ENCODE assay signal across 15 mouse cellular contexts in genomic region chr10:64661190-64661589, GRCm38 (mm10).
"Had no signal": no experiment of that assay in that cellular context is flagged by ENCODE, and none has a peak within 500 bp of the region (broad histone marks: within the 10 kb centered on the region; RNA-seq: fewer than 3 reads in every experiment).

No protein-coding gene starts in this region.

- H3K27ac ChIP-seq: kidney, postnatal 0 days; limb, embryonic 13.5 days; liver, embryonic 14.5 days; stomach, embryonic 15.5 days had no signal

- H3K4me2 ChIP-seq: limb, embryonic 13.5 days; stomach, embryonic 15.5 days had no signal

- H3K36me3 ChIP-seq: limb, embryonic 13.5 days; stomach, embryonic 15.5 days had no signal

- H3K4me3 ChIP-seq: limb, embryonic 13.5 days; stomach, embryonic 15.5 days had no signal

- H3K9ac ChIP-seq: limb, embryonic 13.5 days; liver, embryonic 14.5 days; stomach, embryonic 15.5 days had no signal

- H3K4me1 ChIP-seq: limb, embryonic 13.5 days; stomach, embryonic 15.5 days had no signal

- DNase-seq: kidney, adult 9 months; kidney, postnatal 36 days; layer of hippocampus, adult 9-11 months; left cerebral cortex, postnatal 4 days; lung, adult 18-20 months; lung, postnatal 36 days; right cerebral cortex, postnatal 14 days; thymus, adult 2 months; thymus, postnatal 36 days had no signal

- ATAC-seq: inflammation-experienced regulatory T-cells, adult 6 months; intestine, postnatal 0 days had no signal

- H3K27me3 ChIP-seq: limb, embryonic 13.5 days; stomach, embryonic 15.5 days had no signal

- H3K9me3 ChIP-seq: limb, embryonic 13.5 days; stomach, embryonic 15.5 days had no signal
